Mouse (Mus musculus): ENCODE data around the gene Rad50.

DNA sequence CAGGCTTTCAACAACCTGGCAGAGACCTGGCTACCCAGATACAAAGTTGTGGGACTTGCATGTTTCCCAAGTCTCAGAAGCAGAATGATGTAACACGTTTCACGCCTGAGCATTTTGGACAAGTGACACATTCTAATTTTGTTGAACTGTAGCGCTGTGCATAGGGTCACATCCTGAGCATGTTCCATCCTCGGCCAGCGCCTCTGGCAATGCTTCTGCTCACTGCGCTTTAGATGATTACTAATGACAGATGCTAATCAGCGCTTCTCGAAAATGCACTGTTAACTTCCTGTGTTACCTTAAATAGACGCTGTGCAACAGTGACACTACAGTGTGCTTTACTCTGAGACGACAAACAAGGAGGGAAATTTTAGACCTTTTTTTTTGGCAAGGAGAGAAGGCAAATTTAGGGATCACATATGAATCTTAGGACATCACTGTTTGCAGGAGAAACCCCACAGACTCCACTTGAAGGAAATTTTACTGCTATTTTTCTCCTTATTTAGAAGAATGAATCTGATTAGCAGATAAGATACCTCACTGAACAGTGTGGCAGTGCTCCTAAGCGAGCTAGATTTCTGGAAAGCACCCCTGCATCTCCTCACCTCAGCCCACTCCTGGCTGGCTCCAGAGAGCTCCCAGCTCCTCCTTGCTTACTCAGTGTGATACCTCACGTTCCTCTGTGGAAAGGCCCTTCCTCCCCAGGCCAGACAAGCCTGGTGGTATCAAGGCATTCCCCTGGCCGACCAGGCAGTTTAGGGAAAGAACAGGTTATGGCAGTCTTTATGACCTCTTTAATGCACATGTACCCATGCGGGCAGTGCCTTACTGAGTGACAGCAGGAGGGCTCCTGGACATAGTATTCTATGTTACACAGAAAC is 44.1 kb downstream of the Rad50 start:
- no peak for TF ChIP-seq CTCF (IDR thresholded peaks at IDR 0.05; ENCODE audit: low read depth)
- no peak for TF ChIP-seq EP300 (IDR thresholded peaks at IDR 0.05; ENCODE audit: low read depth)

Data from liver, embryonic 14.5 days (tissue).